Comparison of ENCODE assay signal across 21 mouse cellular contexts in the genomic region with DNA sequence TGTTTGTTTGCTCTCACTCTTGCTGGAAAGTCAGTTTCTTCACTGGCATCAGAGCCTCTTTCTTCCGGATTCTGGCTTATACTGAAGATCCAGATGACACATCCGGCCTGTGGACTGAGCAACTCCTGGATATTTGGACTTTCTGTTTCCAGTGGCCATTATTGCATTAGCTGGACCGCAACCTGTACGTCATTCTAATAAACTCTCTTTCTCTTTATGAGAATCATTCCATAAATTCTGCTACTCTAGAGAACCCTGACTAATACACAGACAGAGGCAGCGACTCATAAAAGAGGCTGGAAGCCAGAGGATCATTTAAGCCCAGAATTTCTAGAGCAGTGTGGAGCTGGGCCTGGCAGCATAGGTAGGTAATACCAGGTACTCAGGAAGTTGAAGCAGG.
"Had no signal": no experiment of that assay in that cellular context is flagged by ENCODE, and none has a peak within 500 bp of the region (broad histone marks: within the 10 kb centered on the region; RNA-seq: fewer than 3 reads in every experiment).

No protein-coding gene starts in this region.

- ATAC-seq: midbrain, embryonic 16.5 days had no signal

- H3K36me3 ChIP-seq: kidney, embryonic 15.5 days; limb, embryonic 12.5 days; limb, embryonic 15.5 days; liver, embryonic 15.5 days; midbrain, embryonic 12.5 days; neural tube, embryonic 13.5 days had no signal

- H3K9me3 ChIP-seq: kidney, embryonic 15.5 days; limb, embryonic 12.5 days; limb, embryonic 15.5 days; liver, embryonic 15.5 days; midbrain, embryonic 12.5 days; neural tube, embryonic 13.5 days had no signal

- H3K4me3 ChIP-seq: kidney, embryonic 15.5 days; limb, embryonic 12.5 days; limb, embryonic 15.5 days; liver, embryonic 15.5 days; midbrain, embryonic 12.5 days; myocyte; neural tube, embryonic 13.5 days had no signal

- H3K9ac ChIP-seq: kidney, embryonic 15.5 days; limb, embryonic 12.5 days; limb, embryonic 15.5 days; liver, embryonic 15.5 days; midbrain, embryonic 12.5 days; neural tube, embryonic 13.5 days had no signal

- H3K4me2 ChIP-seq: kidney, embryonic 15.5 days; limb, embryonic 12.5 days; limb, embryonic 15.5 days; liver, embryonic 11.5 days; liver, embryonic 15.5 days; midbrain, embryonic 12.5 days; neural tube, embryonic 13.5 days had no signal

- H3K27ac ChIP-seq: kidney, embryonic 15.5 days; limb, embryonic 12.5 days; limb, embryonic 15.5 days; liver, embryonic 15.5 days; midbrain, embryonic 12.5 days; neural tube, embryonic 13.5 days had no signal

- DNase-seq: kidney, adult 8-10 months; kidney, postnatal 10 days; kidney, postnatal 36 days; left cerebral cortex, postnatal 4 days; lung, adult 2 months; lung, postnatal 14 days; lung, postnatal 4 days; retina, postnatal 1 day; right cerebral cortex, postnatal 25 days; spleen, adult 18-20 months; thymus, adult 18-20 months; thymus, postnatal 4 days had no signal
